Mouse (Mus musculus) heart, embryonic 15.5 days (tissue): ENCODE data around the gene Ppm1n. TPM values are rescaled to one million over a fixed set of nuclear protein-coding genes. Genes with fewer than 3 reads are reported as not detected.

Source experiments
- ATAC-seq: fragments of 200-750 bp; cut with Nextera tagmentation; replicated peaks from 2 replicates; pipeline ENCODE4 v1.8.0; 2017; ENCODE audit warnings: low read depth, moderate TSS enrichment; ENCODE audit not compliant: insufficient number of reproducible peaks, insufficient read depth, low FRiP score
- H3K27ac ChIP-seq: fragments of 300-500 bp; sonication (generic); 2 replicates; pipeline ENCODE4 v1.5.1; 2015; ENCODE audit warnings: mild to moderate bottlenecking, inconsistent platforms
- H3K27me3 ChIP-seq: fragments of 300-500 bp; sonication (generic); 2 replicates; pipeline ENCODE4 v1.6.1; 2015; ENCODE audit warnings: inconsistent platforms
- H3K36me3 ChIP-seq: fragments of 300-500 bp; sonication (generic); 2 replicates; pipeline ENCODE4 v1.6.1; 2015; ENCODE audit warnings: mild to moderate bottlenecking, inconsistent platforms
- H3K4me1 ChIP-seq: fragments of 300-500 bp; sonication (generic); replicated peaks from 2 replicates; pipeline ENCODE4 v1.6.1; 2015; ENCODE audit warnings: inconsistent platforms
- H3K4me2 ChIP-seq: fragments of 300-500 bp; sonication (generic); 2 replicates; pipeline ENCODE4 v1.6.1; 2015; ENCODE audit warnings: inconsistent platforms, mild to moderate bottlenecking, moderate library complexity
- H3K4me3 ChIP-seq: fragments of 300-500 bp; sonication (generic); 2 replicates; pipeline ENCODE4 v1.5.1; 2015; ENCODE audit warnings: mild to moderate bottlenecking, inconsistent platforms
- H3K9ac ChIP-seq: fragments of 300-500 bp; sonication (generic); 2 replicates; pipeline ENCODE4 v1.6.1; 2015; ENCODE audit warnings: mild to moderate bottlenecking, inconsistent platforms
- H3K9me3 ChIP-seq: fragments of 300-500 bp; sonication (generic); replicated peaks from 2 replicates; pipeline ENCODE4 v1.6.1; 2016; ENCODE audit warnings: inconsistent platforms
- WGBS: fragments of 180-500 bp; shearing (Covaris S2); methylation state at CpG from one replicate; pipeline ENCODE4 v1.1.7; 2015; ENCODE audit warnings: mixed read lengths; 5-methylcytosine and 5-hydroxymethylcytosine counted together
- polyA plus RNA-seq: library from polyadenylated mRNA; unstranded; fragments of >200 nt; fragmentation: Nextera tagmentation; extraction: Ambion mirVana; gene quantifications from 2 replicates; pipeline ENCODE4 v1.2.1, GENCODE M21; 2015

Gene Ppm1n
- polyA plus RNA-seq, 1 experiment from 2014 or later, result 0.16 TPM

GRCm38 (mm10) chr7:19258336-19258735 is 21.5 kb downstream of the Ppm1n start:
- no peak overlapping the region for H3K27ac ChIP-seq

GRCm38 (mm10) chr7:19257390-19258022 is 22.4 kb downstream of the Ppm1n start:
- no peak overlapping the region for H3K27ac ChIP-seq
- 40% methylated on average over 11 of the region's 11 CpGs for WGBS
- ATAC-seq, result peak; percentile 76
- H3K4me1 ChIP-seq, result 0 out of 2 replicates have a peak, but pooled peaks cover 3% of the 10 kb centered on the region
- H3K4me3 ChIP-seq, result no peak overlapping the region
- no peaks in the 10 kb centered on the region for H3K27me3 ChIP-seq
- peaks cover 72% of the 10 kb centered on the region for H3K36me3 ChIP-seq
- no peaks in the 10 kb centered on the region for H3K9me3 ChIP-seq
- no peak overlapping the region for H3K4me2 ChIP-seq
- no peak overlapping the region for H3K9ac ChIP-seq

More at GRCm38 (mm10) chr7:19258336-19258735, 21.5 kb downstream of the Ppm1n start:
- no peak overlapping the region for H3K4me3 ChIP-seq
- no peak for ATAC-seq
- no peaks in the 10 kb centered on the region for H3K9me3 ChIP-seq
- 67% methylated on average over 3 of the region's 3 CpGs for WGBS
- no peak overlapping the region for H3K9ac ChIP-seq
- peaks cover 79% of the 10 kb centered on the region for H3K36me3 ChIP-seq
- H3K27me3 ChIP-seq, result no peaks in the 10 kb centered on the region
- H3K4me2 ChIP-seq, result no peak overlapping the region
- H3K4me1 ChIP-seq, result 0 out of 2 replicates have a peak, but pooled peaks cover 3% of the 10 kb centered on the region

GRCm38 (mm10) chr7:19256567-19256966 is 23.3 kb downstream of the Ppm1n start:
- no peaks in the 10 kb centered on the region for H3K9me3 ChIP-seq
- H3K27me3 ChIP-seq, result no peaks in the 10 kb centered on the region
- no peak overlapping the region for H3K9ac ChIP-seq
- peaks cover 63% of the 10 kb centered on the region for H3K36me3 ChIP-seq
- ATAC-seq, result no peak
- H3K4me2 ChIP-seq, result no peak overlapping the region
- 0 out of 2 replicates have a peak, but pooled peaks cover 3% of the 10 kb centered on the region for H3K4me1 ChIP-seq
- no peak overlapping the region for H3K4me3 ChIP-seq
- no peak overlapping the region for H3K27ac ChIP-seq
- whole genome bisulfite sequencing, result 79% methylated on average over 7 of the region's 7 CpGs

- no peaks in the 10 kb centered on the region for H3K9me3 ChIP-seq
- no peak overlapping the region for H3K4me3 ChIP-seq
- 0 out of 2 replicates have a peak, but pooled peaks cover 3% of the 10 kb centered on the region for H3K4me1 ChIP-seq
- no peaks in the 10 kb centered on the region for H3K27me3 ChIP-seq
- no peak overlapping the region for H3K9ac ChIP-seq
- no peak overlapping the region for H3K27ac ChIP-seq
- H3K36me3 ChIP-seq, result peaks cover 53% of the 10 kb centered on the region
- 85% methylated on average over 17 of the region's 17 CpGs for whole genome bisulfite sequencing
- no peak for ATAC-seq
- H3K4me2 ChIP-seq, result no peak overlapping the region
Observed at GRCm38 (mm10) chr7:19255395-19255794, 24.5 kb downstream of the Ppm1n start.

DNA sequence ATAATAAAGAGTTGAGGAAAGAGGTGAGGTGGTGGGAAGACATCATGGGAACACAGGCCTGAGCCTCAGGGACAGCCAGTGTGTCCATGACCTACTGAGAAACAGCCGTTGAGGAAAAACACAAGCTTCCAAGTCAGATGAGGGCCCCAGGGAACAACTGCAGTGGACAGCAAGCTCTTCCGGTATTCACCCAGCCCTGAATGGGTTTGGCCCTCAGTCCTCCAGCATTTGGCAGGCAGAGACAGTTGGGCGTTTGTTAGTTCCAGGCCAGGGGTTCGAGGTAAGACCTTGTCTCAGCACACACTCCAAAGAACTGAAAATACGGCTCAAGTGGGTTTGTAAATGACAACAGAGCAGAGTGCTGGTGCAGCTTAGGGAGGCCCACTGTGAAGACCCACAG is 26.4 kb downstream of the Ppm1n start:
- no peaks in the 10 kb centered on the region for H3K27me3 ChIP-seq
- 0 out of 2 replicates have a peak overlapping the region, but pooled peaks have one; percentile 26 for H3K27ac ChIP-seq
- no peaks in the 10 kb centered on the region for H3K9me3 ChIP-seq
- no peak for ATAC-seq
- WGBS, result 55% methylated on average over 5 of the region's 5 CpGs
- H3K36me3 ChIP-seq, result peaks cover 34% of the 10 kb centered on the region
- H3K4me1 ChIP-seq, result 0 out of 2 replicates have a peak, but pooled peaks cover 3% of the 10 kb centered on the region
- no peak overlapping the region for H3K4me3 ChIP-seq
- no peak overlapping the region for H3K9ac ChIP-seq
- no peak overlapping the region for H3K4me2 ChIP-seq

DNA sequence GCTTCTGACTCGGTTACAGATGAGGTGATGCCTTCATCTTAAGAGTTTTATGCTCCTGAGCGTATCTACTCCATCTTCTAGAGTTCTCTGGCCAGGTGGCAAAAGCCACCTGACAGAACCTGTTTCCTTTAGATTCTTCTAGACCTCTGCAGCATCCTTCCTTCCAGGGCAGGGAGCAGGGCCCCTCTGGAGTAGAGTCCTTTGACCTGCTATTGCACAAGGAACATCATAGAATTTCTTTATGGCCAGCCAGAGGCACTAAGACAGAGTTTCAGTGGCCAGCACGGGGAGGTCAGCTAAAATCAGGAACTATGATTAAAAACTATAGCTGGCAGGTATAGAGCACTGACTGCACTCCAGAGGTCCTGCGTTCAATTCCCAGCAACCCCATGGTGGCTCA is 27.8 kb downstream of the Ppm1n start:
- Histone ChIP-seq H3K4me2 (no peak overlapping the region), H3K27ac (no peak overlapping the region), H3K4me3 (no peak overlapping the region), H3K4me1 (no peaks in the 10 kb centered on the region), H3K27me3 (no peaks in the 10 kb centered on the region), H3K9ac (no peak overlapping the region), H3K36me3 (peaks cover 27% of the 10 kb centered on the region), H3K9me3 (no peaks in the 10 kb centered on the region)
- 83% methylated on average over 4 of the region's 4 CpGs for WGBS
- no peak for ATAC-seq

- no peaks in the 10 kb centered on the region for H3K9me3 ChIP-seq
- H3K4me1 ChIP-seq, result no peaks in the 10 kb centered on the region
- 83% methylated on average over 2 of the region's 2 CpGs for WGBS
- ATAC-seq, result no peak
- peaks cover 22% of the 10 kb centered on the region for H3K36me3 ChIP-seq
- H3K4me3 ChIP-seq, result no peak overlapping the region
- H3K4me2 ChIP-seq, result no peak overlapping the region
- H3K9ac ChIP-seq, result no peak overlapping the region
- no peak overlapping the region for H3K27ac ChIP-seq
- H3K27me3 ChIP-seq, result no peaks in the 10 kb centered on the region
Observed at GRCm38 (mm10) chr7:19247511-19247910, 32.4 kb downstream of the Ppm1n start.

GRCm38 (mm10) chr7:19246855-19247254 is 33.0 kb downstream of the Ppm1n start:
- Histone ChIP-seq H3K36me3 (peaks cover 22% of the 10 kb centered on the region), H3K4me3 (no peak overlapping the region), H3K9ac (no peak overlapping the region), H3K27me3 (no peaks in the 10 kb centered on the region), H3K4me2 (no peak overlapping the region), H3K27ac (no peak overlapping the region), H3K9me3 (no peaks in the 10 kb centered on the region), H3K4me1 (no peaks in the 10 kb centered on the region)
- WGBS, result 87% methylated on average over 1 of the region's 1 CpGs
- no peak for ATAC-seq

GRCm38 (mm10) chr7:19245083-19245482 is 34.8 kb downstream of the Ppm1n start:
- Histone ChIP-seq H3K27me3 (no peaks in the 10 kb centered on the region), H3K27ac (no peak overlapping the region), H3K9me3 (no peaks in the 10 kb centered on the region), H3K4me1 (no peaks in the 10 kb centered on the region), H3K9ac (no peak overlapping the region), H3K4me3 (no peak overlapping the region), H3K4me2 (no peak overlapping the region), H3K36me3 (peaks cover 22% of the 10 kb centered on the region)
- ATAC-seq, result no peak
- WGBS, result 60% methylated on average over 3 of the region's 3 CpGs

- Histone ChIP-seq H3K27ac (no peak overlapping the region), H3K9me3 (no peaks in the 10 kb centered on the region), H3K36me3 (peaks cover 22% of the 10 kb centered on the region), H3K4me1 (peaks cover 11% of the 10 kb centered on the region), H3K4me2 (no peak overlapping the region), H3K4me3 (no peak overlapping the region), H3K9ac (no peak overlapping the region), H3K27me3 (no peaks in the 10 kb centered on the region)
- 55% methylated on average over 5 of the region's 5 CpGs for WGBS
- no peak for ATAC-seq
Observed at GRCm38 (mm10) chr7:19243858-19244257, 36.0 kb downstream of the Ppm1n start.

GRCm38 (mm10) chr7:19242005-19242404 is 37.9 kb downstream of the Ppm1n start:
- H3K27me3 ChIP-seq, result no peaks in the 10 kb centered on the region
- no peak overlapping the region for H3K9ac ChIP-seq
- no peak for ATAC-seq
- H3K27ac ChIP-seq, result no peak overlapping the region
- H3K4me3 ChIP-seq, result no peak overlapping the region
- no peak overlapping the region for H3K4me2 ChIP-seq
- H3K4me1 ChIP-seq, result peaks cover 25% of the 10 kb centered on the region
- H3K36me3 ChIP-seq, result peaks cover 14% of the 10 kb centered on the region
- WGBS, result 97% methylated on average over 1 of the region's 1 CpGs
- H3K9me3 ChIP-seq, result no peaks in the 10 kb centered on the region

DNA sequence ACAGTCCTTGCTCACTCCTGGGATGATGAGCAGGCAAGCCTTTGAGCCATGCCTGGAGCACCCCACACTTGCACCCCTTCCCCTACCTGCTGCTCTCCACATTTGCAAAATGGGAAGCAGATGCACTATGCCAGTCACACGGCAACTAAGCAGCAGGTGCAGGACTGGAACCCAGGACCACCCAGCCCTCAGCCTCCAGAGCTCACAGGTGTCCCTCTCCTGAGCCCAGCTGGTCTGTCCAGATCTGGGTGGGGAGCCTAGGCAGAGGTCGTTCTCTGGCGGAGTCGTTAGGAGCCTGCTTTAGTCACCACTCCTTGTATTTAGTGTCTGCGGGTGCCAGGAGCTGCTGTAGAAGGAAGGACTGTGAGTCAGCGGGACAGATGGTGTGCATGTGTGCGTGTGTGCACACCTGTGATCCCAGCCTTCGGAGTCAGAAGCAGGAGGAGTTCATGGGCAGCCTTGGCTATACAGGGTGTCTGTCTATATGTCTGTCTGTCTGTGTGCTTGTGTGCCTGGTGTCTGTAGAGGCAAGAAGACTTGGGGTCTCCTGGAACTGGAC is 38.9 kb downstream of the Ppm1n start:
- ATAC-seq, result no peak
- H3K4me3 ChIP-seq, result no peak overlapping the region
- H3K36me3 ChIP-seq, result peaks cover 11% of the 10 kb centered on the region
- 89% methylated on average over 8 of the region's 8 CpGs for WGBS
- H3K9ac ChIP-seq, result no peak overlapping the region
- no peaks in the 10 kb centered on the region for H3K9me3 ChIP-seq
- peaks cover 35% of the 10 kb centered on the region for H3K4me1 ChIP-seq
- H3K27ac ChIP-seq, result no peak overlapping the region
- H3K27me3 ChIP-seq, result no peaks in the 10 kb centered on the region
- no peak overlapping the region for H3K4me2 ChIP-seq
